Mouse (Mus musculus) spleen, adult 2 months (tissue): Measurements from ENCODE around the gene Ssu72. TPM values are rescaled to one million over a fixed set of nuclear protein-coding genes. Genes with fewer than 3 reads are reported as not detected.
A peak's percentile ranks its signal among the peaks of the same experiment; 100 is the strongest.

Experiments
- DNase-seq, 2 experiments: peaks; one replicate each; pipeline versions ENCODE4 v3.0.0 to v3.0.0-alpha.2; 2012 to 2021; ENCODE audit warnings: low spot score in 2 of 2, low read depth in 1 of 2
- H3K27ac ChIP-seq: fragments of 200-500 bp; 2 replicates; pipeline ENCODE4 v1.5.1; 2012; ENCODE audit warnings: low read length, inconsistent platforms; ENCODE audit not compliant: insufficient read depth
- H3K27me3 ChIP-seq: fragments of 200-500 bp; 2 replicates; pipeline ENCODE4 v1.6.1; 2012; ENCODE audit warnings: mild to moderate bottlenecking, moderate library complexity, low read length, inconsistent platforms; ENCODE audit not compliant: control insufficient read depth, insufficient read depth
- H3K36me3 ChIP-seq: fragments of 200-500 bp; 2 replicates; pipeline ENCODE4 v1.6.1; 2012; ENCODE audit warnings: mild to moderate bottlenecking, low read length, inconsistent platforms; ENCODE audit not compliant: control insufficient read depth, insufficient read depth
- H3K4me1 ChIP-seq: fragments of 200-500 bp; 2 replicates; pipeline ENCODE4 v1.6.1; 2011; ENCODE audit warnings: inconsistent platforms; ENCODE audit not compliant: control insufficient read depth, insufficient read depth, insufficient read length
- H3K4me3 ChIP-seq: fragments of 200-500 bp; 2 replicates; pipeline ENCODE4 v1.5.1; 2011; ENCODE audit warnings: mild to moderate bottlenecking, inconsistent platforms; ENCODE audit not compliant: insufficient read depth, insufficient read length; ENCODE audit errors: extremely low read depth
- CTCF ChIP-seq: fragments of 200-500 bp; IDR thresholded peaks from 2 replicates; pipeline ENCODE4 v1.5.1; 2011; ENCODE audit warnings: mild to moderate bottlenecking, inconsistent platforms; ENCODE audit not compliant: insufficient read depth, insufficient read length, insufficient replicate concordance; ENCODE audit errors: extremely low read depth
- POLR2A ChIP-seq: fragments of 200-500 bp; IDR thresholded peaks from 2 replicates; pipeline ENCODE4 v1.6.1; 2011; ENCODE audit warnings: low read depth, low read length, inconsistent platforms
- WGBS: fragments of 180-500 bp; shearing (Covaris S2); methylation state at CpG from one replicate; pipeline ENCODE4 v1.1.7; 2018; 5-methylcytosine and 5-hydroxymethylcytosine counted together
- polyA plus RNA-seq: library from polyadenylated mRNA; depleted of rRNA; stranded (reverse); fragments of >200 nt; gene quantifications from 2 replicates; pipeline ENCODE4 v1.2.3, GENCODE M21; 2012

Gene Ssu72
- polyA plus RNA-seq, 1 experiment: 82.4 TPM

- H3K27me3 ChIP-seq: no peaks in the 10 kb centered on the region; the same call in 1 of the 2 replicates
- no peak overlapping the region for H3K4me3 ChIP-seq
- DNase-seq: no peak
- H3K27ac ChIP-seq: no peak overlapping the region
- H3K36me3 ChIP-seq: no peaks in the 10 kb centered on the region
- TF ChIP-seq POLR2A: no peak
- no peak for TF ChIP-seq CTCF
- 98% methylated on average over 3 of the region's 3 CpGs for WGBS
- H3K4me1 ChIP-seq: peaks cover 12% of the 10 kb centered on the region
Measured at GRCm38 (mm10) chr4:155692421-155692820, 12.2 kb upstream of the Ssu72 start.

GRCm38 (mm10) chr4:155694111-155694481, 10.5 kb upstream of the Ssu72 start, which contains the start of gene Fndc10:
Fndc10 (plus strand) TSS chr4:155694342.
- DNase-seq: peak in 1 of 2 experiments; percentile 59
- no peaks in the 10 kb centered on the region for H3K36me3 ChIP-seq
- 2% methylated on average over 43 of the region's 47 CpGs for WGBS
- no peak for TF ChIP-seq POLR2A
- no peak for TF ChIP-seq CTCF
- H3K27ac ChIP-seq: peak within 1 kb of the TSS; percentile 78
- no peaks in the 10 kb centered on the region; the same call in 1 of the 2 replicates for H3K27me3 ChIP-seq
- peaks cover 12% of the 10 kb centered on the region for H3K4me1 ChIP-seq
- H3K4me3 ChIP-seq: peak within 1 kb of the TSS; percentile 62

DNA sequence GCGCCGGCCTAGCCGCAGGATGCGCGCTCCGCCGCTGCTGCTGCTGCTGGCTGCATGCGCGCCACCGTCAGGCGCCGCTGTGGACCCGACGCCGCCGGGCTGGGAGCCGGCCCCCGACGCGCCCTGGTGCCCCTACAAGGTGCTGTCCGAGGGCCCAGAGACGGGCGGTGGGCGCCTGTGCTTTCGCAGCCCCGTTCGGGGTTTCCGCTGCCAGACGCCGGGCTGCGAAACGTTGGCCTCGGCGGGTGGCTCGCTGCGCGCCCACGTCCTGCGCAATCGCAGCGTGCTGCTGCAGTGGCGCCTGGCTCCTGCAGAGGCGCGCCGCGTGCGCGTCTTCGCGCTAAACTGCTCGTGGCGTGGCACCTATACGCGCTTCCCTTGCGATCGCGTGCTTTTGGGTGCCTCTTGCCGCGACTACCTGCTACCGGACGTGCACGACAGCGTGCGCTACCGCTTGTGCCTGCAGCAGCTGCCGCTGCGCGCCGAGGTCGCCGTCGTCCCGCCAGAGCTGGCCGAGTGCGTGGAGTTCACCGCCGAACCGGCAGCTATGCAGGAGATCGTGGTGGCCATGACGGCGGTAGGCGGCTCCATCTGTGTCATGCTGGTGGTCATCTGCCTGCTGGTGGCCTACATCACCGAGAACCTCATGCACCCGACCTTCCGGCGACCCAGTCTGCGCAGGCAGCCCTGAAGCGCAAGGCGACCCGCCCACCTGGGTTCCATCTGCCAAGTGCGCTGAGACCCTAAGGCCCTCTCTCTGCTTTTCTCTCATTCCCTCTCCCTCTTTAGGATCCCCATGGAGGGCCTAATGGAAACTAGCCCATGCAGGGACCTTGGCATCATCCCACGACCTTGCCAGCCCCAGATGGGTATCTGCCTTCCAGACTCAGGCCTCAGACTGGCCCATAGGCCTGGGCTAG, 9.9 kb upstream of the Ssu72 start:
- TF ChIP-seq POLR2A (no peak; the same call in 1 of the 2 replicates), CTCF (0 out of 2 replicates have a peak, but pooled peaks have one; percentile 18)
- Histone ChIP-seq H3K4me3 (peak overlapping the region; percentile 62), H3K36me3 (no peaks in the 10 kb centered on the region), H3K4me1 (peaks cover 12% of the 10 kb centered on the region), H3K27ac (peak overlapping the region; percentile 78), H3K27me3 (no peaks in the 10 kb centered on the region; the same call in 1 of the 2 replicates)
- 3% methylated on average over 92 of the region's 92 CpGs for WGBS
- DNase-seq: peak; percentile 55

DNA sequence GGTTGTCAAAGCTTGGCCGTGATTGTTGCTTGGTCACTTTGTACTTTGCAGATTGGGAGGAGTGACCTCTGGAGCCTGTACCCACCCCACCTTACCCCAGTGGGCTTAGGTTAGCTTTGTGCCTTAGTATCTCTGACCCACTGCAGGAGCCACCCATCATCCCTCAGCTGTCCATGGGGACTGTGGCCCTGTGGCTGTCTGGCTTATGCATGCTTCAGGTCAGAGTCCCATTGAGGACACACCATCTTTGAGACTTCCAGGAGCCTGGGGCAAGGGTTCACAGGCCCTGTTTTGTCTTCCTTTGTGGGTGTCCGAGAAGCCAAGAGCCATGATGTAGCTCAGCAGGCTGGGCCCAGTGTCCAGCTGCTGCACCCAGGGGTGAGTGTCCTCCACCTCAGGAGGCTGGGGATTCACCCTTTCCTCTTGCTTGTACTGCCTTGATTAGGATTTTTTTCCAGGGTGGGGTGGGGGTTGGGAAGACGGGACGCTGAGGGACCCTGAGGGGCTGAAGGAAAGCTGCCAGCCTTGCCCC, 9.0 kb upstream of the Ssu72 start:
- no peaks in the 10 kb centered on the region for H3K36me3 ChIP-seq
- H3K27ac ChIP-seq: no peak overlapping the region
- no peak for TF ChIP-seq CTCF
- no peak for TF ChIP-seq POLR2A
- WGBS: 82% methylated on average over 4 of the region's 4 CpGs
- H3K4me3 ChIP-seq: no peak overlapping the region
- DNase-seq: no peak
- H3K27me3 ChIP-seq: no peaks in the 10 kb centered on the region; the same call in 1 of the 2 replicates
- peaks cover 12% of the 10 kb centered on the region for H3K4me1 ChIP-seq

- TF ChIP-seq CTCF (no peak), POLR2A (no peak)
- H3K27me3 ChIP-seq: no peaks in the 10 kb centered on the region; the same call in 1 of the 2 replicates
- 82% methylated on average over 16 of the region's 16 CpGs for WGBS
- H3K4me1 ChIP-seq: peaks cover 12% of the 10 kb centered on the region
- no peaks in the 10 kb centered on the region for H3K36me3 ChIP-seq
- H3K4me3 ChIP-seq: no peak overlapping the region
- no peak overlapping the region for H3K27ac ChIP-seq
- DNase-seq: no peak
Measured at GRCm38 (mm10) chr4:155696261-155697255, 8.0 kb upstream of the Ssu72 start.

DNA sequence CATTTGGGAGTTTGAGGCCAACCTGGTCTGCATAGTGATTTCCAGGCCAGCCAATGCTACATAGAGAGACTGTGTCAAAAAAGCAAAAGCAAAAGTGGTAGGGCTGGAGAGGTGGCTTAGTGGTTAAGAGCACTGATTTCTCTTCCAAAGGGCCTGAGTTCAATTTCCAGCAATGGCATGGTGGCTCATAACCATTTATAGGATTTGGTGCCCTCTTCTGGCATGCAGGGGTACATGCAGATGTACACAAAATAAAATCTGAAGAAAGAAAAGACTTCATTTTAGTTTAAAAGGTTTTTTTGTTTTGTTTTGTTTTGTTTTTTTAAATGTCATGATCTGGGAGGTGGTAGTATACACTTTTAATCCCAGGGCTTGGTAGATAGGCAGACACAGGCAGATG, 4.2 kb upstream of the Ssu72 start:
- Histone ChIP-seq H3K27ac (no peak overlapping the region), H3K36me3 (no peaks in the 10 kb centered on the region), H3K27me3 (no peaks in the 10 kb centered on the region), H3K4me1 (no peaks in the 10 kb centered on the region), H3K4me3 (no peak overlapping the region)
- no peak for DNase-seq
- TF ChIP-seq CTCF (no peak), POLR2A (no peak)
